Mouse (Mus musculus): ENCODE data around the gene Bend5.

The Bend5 gene

DNA sequence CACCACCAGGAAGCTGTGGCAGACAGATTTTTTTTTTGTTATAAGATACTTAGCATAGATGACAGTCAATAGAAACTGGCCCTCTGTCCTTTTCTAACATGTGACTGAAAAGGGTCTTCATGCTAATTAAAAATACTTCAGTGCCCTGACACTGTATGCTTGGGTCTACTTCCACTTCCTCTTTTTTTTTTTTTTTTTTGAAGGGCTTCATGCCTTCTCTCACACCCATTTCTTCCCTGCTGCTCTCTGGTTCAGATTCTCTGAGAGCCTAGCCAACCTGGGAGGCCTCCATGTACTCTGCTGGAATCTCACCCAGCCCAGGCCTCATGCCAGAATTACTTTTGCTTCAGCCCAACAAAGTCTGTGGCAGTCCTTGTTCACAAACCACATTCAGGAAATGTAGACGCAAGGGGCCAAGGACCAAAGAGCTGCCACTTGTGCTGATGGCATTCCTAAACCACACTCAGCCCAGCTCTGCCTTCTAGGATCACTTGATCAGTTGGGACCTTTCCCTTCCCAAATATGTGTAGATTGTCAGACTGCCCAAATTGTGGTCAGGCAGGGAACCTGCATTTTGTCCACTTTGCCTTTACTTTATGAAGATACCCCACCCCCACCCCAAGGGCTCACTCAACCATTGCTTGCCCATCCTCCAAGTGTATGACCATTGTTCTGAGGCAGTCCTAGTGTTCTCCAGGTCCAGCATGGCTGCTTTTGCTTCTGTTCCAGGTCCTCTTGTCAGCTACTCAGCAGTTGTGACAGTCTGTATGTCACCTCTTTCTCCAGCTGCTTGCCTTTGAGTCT is 27.8 kb downstream of the Bend5 start:
- DNase-seq (ENCODE audit: low read depth): no peak

DNA sequence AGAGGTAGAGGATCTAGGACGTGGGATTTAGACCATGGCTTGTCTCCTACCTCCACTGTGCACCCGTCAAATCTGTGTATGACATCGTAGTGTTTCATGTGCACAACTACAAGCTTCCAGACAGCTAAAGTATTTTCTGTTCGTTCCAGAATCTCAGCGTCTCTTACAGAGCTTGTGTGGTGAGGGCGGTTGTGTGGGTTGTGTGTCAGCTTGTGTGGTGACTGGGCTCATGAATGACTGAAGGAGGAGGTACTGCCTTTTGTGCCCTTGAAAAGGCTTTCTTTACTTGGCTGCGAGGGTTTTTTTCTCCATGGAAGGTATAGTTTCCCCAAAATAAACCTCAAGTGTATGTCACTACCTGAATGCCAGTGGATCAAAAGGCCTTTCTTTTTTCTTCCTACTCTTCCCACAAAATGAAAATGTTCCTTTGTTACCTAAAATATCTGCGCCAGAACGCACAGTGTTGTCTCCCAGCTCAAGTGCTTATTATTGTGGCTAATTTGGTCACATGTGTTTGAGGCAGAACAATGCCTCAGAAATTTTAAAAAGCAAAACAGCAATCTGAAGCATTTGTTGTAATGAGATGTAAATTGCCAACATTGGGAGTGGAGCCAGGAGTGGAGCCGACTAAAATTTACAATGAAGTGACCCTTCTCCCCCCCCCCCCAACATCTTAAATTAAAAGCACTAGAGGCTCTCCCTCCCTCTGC is 29.3 kb downstream of the Bend5 start:
- DNase-seq (ENCODE audit: low read depth): no peak

DNA sequence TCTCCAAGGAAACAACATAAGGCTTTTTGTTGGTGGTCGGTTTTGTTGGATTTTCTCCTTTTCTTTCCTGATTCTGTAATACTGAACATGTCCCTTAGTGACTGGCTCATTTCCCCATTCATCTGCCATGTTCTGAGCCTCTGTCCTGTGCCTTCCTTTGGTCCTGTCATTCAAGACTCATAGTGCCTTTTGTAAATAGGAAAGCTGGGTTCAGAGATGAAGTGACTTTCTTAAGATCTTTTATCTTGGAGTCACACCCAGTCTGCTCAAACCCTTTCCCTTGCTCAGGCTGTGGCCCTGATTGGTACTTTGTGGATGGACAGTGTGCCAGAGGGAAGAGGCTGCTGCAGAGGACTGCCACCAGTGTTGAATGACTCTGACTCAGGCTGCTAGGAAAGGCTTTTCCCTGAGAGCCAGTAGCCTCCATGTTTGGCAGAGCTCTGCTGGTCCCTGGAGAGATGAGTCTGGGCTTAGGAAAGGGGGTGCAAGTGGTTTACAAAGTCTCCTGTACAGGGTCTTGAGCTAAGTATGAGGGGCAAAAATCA is 29.9 kb downstream of the Bend5 start:
- no peak for DNase-seq (ENCODE audit: low read depth)

DNA sequence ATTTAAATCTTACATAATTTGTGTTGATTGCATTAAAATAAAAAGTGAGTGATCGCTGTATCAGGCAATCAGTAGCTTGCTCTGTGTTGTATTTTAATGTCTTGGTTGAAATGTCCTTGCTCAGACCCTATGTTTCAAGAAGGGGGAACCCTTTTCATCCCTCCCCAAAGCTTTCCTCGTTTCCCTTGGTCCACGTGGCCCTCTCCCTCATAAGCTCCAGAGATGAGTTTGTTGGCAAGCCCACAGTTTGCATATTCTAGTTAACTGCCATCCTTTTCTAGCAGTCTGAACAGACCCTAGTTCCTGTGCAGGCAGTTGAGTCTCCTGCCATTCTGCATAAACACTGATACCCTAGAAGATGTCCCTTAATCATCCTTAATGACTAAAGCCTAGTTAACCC is 33.1 kb downstream of the Bend5 start:
- no peak for DNase-seq (ENCODE audit: low read depth)

DNA sequence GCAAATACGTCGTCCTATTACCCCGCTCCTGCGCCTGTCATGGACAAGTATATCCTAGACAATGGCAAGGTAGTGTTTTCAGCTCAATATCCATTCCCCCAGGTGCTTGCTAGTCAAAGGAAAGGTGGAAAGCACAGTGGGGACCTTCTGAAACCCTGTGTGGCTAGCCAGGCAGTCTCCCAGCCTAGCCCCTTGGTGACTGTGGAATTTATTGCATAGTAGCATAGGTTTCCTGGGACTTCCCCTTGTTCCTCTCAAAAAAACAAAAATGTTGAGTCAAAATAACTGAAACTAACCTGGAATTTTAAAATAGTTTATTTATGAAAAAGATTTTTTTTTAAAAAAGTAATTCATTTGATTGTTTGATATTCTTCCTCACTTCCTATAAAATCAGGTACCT is 33.8 kb downstream of the Bend5 start:
- no peak for DNase-seq (ENCODE audit: low read depth)

DNA sequence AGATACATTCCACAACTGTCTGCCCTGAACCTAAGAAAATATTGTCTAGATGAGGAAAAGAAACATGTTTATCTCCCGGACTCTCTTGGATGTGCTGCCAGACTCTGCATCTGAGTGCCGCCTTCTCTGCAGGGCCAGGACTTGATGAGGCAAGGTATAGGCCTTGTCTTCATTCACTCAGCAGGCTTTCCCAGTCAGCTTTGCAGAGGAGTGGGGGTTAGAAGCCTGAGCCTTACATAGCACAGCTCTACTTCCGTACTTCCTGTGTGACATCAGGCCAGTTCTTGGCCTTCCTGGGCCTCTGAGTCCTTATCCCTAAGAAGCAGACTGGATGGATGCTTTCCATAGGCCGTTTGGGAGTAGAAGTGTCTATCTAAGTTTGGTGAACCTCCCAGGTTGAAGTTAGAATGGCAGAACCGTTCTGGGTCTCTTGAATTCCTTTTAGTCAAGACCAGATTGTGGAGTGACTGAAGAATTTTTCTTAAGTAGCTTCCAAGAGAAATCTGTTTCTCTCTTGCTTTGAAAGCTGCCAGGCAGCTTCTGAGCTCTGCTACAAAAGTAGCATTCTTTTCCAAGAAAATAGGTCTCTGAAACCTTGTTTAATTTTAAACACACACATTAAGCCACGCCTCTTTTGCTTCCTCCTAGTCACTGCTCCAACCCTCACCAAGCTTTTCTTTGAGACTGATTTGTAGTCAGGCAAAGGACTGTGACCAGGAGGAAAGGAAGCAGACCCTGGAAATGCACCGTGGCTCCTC is 34.8 kb downstream of the Bend5 start:
- no peak for DNase-seq (ENCODE audit: low read depth)

DNA sequence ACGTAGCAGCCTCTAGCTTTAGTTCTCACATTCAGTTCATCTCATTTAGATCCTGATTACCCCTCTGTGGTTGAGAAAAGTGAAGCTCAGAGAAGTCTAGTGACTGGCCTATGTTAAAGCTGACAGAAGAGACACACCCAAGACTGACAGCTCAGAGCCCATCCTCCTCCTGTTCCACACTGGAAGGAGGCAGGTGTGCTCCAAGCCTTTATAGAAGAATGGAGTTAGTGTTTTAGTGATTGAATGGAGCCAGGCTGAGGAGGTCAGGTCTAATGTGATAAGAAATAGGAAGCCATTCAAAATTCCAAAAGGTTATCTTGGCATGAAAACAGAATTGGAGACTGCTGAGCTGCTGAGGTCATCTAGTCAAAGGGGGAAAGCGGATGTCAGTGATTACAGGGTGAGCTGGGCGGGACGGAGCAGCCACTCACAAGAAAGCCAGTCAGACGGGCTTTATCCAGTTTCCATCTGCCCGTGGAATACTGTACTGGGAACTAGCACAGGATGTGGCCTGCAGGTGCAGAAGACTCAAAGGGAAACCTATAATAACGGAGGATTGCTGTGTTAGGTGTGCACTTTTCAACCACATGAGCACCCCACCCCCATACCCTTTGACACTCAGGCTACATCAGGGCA is 36.6 kb downstream of the Bend5 start:
- no peak for DNase-seq (ENCODE audit: low read depth)

DNA sequence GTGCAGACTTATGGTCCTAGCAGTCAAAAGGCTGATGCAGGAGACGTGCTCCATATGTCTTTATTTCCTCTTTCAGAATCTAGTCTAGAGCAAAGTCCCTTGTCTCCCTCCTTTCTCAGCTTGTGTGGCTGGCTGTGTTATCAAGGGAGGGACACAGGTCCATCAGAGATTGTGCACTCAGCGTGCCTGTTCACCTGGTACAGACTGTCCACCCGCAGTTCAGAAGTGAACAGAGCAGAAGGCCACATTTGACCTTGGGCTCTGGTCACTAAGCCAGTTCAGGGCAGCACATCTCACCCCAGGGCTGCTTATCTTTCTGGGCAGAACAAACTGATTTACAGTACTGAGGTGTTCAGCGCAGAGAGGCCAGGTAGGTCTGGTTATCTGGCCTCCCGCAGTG is 37.4 kb downstream of the Bend5 start:
- DNase-seq (ENCODE audit: low read depth): no peak

DNA sequence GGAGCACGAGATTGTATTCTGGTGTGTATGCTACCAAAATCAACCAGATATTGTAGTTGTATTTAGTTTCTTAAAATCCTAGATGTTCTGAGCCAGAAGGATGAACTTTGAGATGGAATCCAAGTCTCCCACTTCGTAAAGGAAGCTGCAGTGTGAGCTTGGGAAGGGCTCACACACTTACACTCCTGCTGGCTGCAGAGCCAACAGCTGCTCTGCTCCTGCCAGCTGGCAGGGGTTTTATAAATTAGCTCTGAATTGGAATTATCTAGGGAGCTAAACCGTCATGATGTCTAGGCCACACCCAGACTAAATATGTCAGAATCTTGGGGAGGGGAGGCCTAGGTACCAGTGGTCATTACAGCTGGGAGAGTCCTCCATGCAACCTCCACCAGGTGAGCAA is 38.5 kb downstream of the Bend5 start:
- DNase-seq (ENCODE audit: low read depth): no peak

DNA sequence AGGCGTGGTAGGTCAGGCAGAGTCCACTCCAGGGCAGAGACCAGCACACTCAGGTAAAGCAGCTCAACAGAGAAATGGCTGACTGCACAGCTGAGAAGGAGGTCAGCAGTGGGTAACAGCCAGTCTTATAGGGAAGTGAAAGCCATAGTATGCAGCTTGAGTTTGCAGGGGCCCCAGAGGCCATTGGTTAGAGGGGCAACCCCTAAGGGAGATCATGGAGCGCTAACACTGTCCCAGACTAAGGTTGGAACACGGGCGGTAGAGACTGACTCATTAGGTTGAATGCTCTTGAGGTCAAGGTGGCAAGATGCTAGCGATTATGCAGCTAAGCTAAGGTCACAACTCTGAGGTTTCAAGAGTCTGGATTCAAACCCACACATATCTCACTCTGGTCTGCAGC is 40.8 kb downstream of the Bend5 start:
- DNase-seq (ENCODE audit: low read depth): no peak

DNA sequence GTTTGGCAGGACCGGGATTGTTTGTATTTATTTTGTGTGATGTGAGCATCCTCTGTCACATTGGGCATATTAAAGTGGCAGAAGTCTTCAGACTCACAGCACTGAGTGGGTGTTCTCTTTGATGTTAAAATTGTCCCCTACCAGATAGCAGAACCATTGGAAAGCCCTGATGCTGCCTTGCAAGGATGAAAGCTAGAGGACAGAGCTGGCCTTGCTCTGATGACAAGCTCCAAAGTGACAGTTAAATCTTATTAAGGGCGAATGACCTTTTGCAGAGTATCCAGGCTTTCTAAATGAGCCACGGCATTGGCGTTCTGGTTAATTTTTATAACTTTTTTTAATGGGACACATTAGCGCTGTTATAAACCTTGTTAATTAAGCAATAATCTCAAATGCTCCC is 42.8 kb downstream of the Bend5 start:
- DNase-seq (ENCODE audit: low read depth): no peak

DNA sequence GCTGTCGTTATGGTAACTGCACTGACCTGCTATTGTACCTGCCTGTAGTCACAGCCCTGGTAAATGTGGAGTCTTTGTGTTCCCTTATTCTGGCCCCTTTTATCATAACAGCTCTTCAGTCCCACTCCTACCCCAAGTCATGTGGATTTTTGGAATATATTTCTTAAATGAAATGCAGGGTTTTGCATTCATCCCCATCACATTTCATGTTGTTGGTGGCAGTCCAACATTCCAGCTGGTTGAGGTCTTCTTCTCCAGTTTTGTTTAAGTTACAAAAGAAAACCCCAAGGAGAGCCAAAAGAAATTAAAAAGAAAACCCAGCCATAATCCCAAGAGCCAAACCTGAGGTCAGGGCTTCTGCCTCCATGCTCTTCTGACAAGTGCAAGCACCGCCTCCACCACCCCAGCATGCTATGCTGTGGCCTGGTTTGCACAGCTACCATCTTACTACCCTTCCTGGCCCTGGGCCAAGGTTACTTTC is 52.5 kb downstream of the Bend5 start:
- DNase-seq (ENCODE audit: low read depth): no peak

DNA sequence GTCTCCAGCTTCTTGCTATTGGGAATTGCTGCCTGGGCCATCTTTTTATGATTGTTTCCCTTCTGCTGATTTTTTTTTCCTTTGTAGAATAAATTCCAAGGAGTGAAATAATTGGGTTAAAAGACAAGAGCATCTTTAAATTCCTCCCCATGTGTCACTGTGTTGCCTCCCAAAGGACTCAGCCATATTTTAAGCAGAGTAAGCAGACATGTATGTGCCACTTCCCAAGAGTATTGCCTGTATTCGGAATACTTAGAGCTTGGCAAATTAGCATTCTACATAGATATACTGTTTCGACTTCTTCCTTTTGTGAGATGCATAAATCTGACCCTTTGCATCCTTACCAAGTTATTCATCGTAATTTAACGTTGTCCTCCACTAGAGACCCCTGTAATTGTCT is 53.0 kb downstream of the Bend5 start:
- no peak for DNase-seq (ENCODE audit: low read depth)

DNA sequence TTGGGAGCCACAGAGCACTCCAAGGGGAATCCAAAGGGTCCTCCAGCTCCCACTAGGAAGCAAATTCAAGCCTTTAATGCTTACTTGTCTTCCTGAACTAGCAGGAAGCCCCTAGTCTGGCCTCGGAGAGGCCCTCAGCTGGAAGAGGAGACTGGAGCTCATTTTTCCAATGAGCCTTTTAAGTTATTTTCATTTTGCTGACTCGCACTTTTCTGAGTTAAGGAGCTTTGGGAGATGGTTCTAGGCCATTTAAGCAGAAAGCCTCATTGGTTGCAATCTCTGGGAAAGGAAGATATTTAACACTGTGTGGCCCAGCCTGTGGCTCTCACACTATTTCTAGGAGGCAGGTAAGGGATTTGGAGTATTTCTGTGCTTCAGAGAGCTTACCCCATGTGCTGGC is 55.0 kb downstream of the Bend5 start:
- no peak for DNase-seq (ENCODE audit: low read depth)

DNA sequence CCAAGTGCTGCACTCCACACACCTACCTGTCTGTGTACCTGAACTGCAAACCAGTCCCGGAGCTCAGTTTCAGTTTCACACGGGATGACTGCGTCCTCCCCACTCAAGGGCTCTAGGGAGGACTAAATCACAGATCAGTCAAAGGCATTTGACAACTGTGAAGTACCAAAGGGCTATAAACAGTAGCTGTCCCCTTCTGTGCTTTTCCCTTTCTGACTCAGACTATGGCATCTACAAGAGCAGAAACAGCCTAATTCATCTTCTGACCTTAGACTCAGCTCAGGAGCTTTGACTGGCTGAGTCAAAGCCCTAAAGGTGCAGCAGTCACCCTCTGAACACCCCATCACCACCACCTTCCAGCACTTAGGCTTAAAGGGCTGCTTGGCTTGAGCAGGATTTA is 56.9 kb downstream of the Bend5 start:
- DNase-seq (ENCODE audit: low read depth): no peak

DNA sequence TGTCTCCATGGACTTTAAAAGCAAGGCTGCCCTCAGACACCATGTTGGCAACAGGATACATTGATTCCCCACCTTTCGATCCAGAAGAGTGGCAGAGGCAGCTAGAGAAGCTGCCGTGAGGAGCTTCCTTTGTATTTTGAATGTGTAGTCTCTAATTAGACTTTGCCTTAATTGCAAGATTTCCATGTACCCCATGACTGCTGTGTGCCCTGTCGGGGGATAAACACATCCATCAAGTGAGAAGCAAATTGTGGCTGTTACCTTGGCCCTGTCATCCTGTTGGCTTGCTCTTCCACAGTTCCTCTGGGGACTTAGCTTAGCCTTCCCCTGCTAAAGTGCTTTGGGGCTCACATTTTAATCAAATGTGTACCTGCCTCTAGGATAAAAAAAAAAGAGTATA is 57.7 kb downstream of the Bend5 start:
- DNase-seq (ENCODE audit: low read depth): no peak

DNA sequence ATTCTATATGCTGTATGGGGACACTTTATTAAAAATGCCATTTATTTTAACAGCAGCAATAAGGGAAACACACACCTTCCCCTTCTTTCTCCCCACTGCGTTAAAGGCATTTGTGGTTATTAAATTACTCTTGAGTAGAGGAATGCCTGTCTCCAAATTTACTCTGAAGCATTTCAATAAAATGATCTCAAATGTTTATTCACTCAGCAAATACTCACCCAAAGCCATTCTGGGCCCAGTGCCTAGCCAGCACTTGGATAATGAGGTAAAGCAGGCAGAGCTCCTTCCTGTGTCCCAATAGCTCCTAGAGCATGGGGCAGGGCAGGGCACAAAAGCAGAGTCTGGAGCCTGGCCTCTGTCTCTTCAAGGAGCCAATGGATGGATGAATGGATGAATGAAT is 58.2 kb downstream of the Bend5 start:
- no peak for DNase-seq (ENCODE audit: low read depth)

DNA sequence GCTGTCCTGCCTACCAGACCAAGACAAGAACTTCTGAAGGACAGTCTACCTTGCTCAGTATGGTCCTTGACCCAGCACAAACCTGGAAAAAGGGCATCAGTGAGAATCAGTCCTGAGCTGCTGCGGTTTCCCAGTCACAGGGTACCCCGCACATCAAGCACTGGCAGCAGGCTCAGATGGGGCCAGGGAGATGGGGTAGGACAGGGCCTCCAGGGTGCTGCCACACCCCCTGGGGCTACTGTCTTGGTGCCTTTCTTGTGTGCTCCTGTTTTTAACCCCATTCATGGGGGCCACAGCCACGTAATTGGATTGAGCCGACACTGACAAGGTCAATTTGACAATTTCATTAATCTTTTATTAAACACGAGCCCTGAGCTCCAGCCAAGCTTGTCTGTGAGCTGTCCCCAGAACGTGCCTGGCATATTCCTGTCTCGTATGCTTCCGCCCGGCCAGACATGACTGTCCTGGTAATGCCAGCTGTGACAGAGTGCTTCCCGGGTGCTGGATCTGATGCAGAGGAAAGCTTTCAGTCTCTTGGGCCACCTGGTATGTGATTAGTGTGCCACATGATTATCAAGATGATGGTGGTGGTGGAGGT is 60.7 kb downstream of the Bend5 start:
- no peak for DNase-seq (ENCODE audit: low read depth)

DNA sequence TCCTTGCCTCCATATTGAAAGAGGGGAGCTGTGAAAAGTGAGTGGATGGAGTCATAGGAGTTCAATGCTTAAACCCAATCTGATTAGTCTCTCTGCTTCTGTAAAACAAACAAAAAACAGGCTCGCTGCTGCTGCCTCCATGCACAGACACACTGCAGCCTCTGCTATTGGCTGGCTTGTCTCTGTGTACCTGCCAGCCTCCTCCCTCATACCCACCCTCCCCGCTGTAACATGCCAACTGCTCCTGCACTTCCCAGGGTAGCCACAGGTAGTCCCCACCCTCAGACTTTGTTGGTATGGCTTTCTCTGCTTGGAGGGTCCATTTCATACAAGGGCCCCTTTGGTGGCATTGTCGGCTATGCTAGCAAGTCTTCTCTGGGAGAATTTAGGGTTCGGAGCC is 62.7 kb downstream of the Bend5 start:
- no peak for DNase-seq (ENCODE audit: low read depth)

DNA sequence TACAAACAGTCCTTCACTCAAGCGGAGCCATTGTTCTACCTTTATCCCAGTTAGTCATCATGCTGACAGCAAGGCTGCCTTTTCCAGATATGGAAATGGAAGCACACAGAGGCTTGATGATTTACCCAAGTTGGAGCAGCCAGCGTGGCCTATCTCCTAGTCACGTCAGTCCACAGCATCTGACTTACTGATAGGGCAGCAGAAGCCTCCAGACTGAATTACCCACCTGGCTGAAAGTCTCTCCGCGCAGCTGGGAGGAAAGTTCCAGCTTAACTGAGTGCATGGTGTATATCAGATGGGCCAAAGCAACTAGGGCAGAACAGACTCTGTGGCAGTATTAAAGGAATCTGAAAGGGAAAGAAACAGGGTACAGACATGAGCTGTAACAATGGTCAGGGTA is 68.7 kb downstream of the Bend5 start:
- DNase-seq (ENCODE audit: low read depth): no peak

DNA sequence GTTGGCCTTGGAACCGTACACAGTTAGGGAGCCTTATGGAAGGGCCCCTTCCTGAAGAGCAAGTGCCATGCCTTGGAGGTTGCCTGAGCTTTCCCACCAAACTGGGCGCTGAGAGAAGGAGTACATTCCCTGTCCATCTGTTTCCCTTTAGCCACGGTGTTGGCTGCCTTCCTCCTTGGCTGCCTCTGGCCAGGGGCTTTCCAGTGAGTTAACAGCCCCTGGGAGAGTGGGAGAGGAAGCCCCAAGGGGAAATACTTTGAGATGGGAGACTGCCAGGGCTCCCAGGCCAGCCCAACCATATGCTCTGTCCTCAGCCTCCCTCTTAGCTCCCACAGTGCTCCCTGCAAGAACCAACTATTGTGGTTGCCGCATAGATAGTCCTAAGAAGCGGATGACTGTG is 70.4 kb downstream of the Bend5 start:
- DNase-seq (ENCODE audit: low read depth): no peak

DNA sequence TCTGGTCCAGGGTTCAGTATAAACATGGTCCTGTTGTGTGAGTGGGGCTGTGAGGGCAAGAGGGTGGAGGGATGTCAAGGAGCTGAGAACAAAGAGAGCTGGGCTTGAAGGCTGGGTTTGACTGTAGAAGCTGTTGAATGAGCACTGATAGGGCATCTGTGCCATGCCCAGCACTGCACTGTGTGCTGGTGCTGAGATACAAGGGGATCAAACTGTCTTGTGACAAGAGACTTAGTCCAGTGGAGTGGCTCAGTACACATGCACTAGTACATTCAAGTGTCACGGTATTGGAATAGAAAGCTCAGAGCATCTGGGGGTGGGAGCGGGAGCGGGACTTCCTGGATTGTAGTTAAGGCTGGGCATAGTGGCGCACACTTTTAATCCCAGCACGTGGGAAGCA is 71.4 kb downstream of the Bend5 start:
- DNase-seq (ENCODE audit: low read depth): no peak
